Mouse (Mus musculus) ES-E14 (cell line): ENCODE data around the gene S1pr5.

Experiments used
- CHD2 ChIP-seq: IDR thresholded peaks from 2 replicates; pipeline ENCODE4 v1.6.1; 2014; ENCODE audit warnings: mild to moderate bottlenecking, low read depth, low read length, inconsistent platforms
- HCFC1 ChIP-seq: IDR thresholded peaks from 2 replicates; pipeline ENCODE4 v1.6.1; 2012; ENCODE audit warnings: low read length, inconsistent platforms, borderline replicate concordance; ENCODE audit not compliant: insufficient read depth
- MAFK ChIP-seq: IDR thresholded peaks from 2 replicates; pipeline ENCODE4 v1.6.1; 2014; ENCODE audit warnings: mild to moderate bottlenecking, low read depth, low read length, inconsistent platforms; ENCODE audit not compliant: insufficient read depth

DNA sequence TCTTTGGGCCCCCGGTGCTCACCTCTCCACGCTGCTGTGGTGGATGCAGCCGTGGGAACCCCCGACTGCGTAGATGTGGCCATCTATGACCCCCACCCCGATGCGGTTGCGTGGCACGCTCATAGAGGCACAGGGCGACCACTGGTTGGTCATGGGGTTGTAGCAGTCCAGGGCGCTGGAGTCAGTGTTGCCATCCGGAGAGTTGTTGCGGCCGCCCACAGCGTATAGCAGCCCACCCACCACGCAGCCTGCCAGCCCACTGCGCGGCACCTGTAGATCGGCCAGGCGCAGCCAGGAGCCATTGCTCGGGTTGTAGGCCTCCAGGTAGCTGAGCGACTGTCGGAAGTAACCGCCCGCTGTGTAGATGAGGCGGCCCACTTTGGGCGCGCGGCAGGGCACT lies 14.9 kb downstream of the S1pr5 start:
- no peak for TF ChIP-seq MAFK
- TF ChIP-seq CHD2 = no peak
- TF ChIP-seq HCFC1 = no peak
